In the genomic region with DNA sequence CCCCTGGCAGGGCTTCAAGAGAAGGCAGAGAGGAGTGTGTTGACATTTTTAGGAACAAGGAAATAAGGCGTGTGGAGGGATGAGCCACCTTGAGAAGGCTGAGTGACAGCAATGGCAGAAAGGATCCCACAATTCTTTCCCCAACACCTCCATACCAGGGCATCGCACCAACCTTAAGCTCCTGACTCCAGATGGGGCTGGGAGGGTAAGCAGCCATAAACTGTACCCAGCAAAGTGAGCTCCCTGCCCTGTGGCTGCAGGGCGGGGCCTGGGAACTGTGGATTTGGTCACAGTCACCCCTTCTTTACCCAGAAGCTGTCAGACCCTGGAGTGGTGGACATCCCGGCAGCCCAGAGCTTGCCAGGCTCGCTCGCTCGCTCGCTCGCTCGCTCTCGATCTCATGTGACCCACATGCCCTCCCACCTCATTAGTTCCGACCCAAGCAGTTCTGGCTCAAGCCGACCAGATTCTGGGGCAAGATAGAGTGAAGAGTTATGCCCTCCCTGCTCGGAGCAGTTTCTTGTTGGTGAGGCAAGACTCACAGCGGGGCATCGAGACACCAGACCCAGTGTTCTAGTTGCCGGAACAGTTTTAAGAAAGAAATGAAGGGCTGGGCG, we compare ENCODE assay signal across 16 mouse cellular contexts. TPM values are rescaled to one million over a fixed set of nuclear protein-coding genes. Genes with fewer than 3 reads are reported as not detected.
A peak's percentile ranks its signal among the peaks of the same experiment; 100 is the strongest.
DNase-seq lines count a peak whose midpoint lies in the region; ATAC-seq and TF ChIP-seq lines count a peak whose summit lies in the region.
"Had no signal": no experiment of that assay in that cellular context is flagged by ENCODE, and none has a peak within 500 bp of the region (broad histone marks: within the 10 kb centered on the region; RNA-seq: fewer than 3 reads in every experiment).

No protein-coding gene starts in this region.

- H3K4me3 ChIP-seq in forebrain, embryonic 10.5 days = no peak overlapping the region
- H3K4me3 ChIP-seq in forebrain, postnatal 0 days (ENCODE audit: low read depth, low read length) = no peak overlapping the region
- H3K4me3 ChIP-seq in lung, postnatal 0 days (ENCODE audit: low read depth, low read length) = no peak overlapping the region
- no peak overlapping the region for H3K4me3 ChIP-seq in thymus, adult 2 months (ENCODE audit: control insufficient read depth, insufficient read depth, low read length)

- no peak for TF ChIP-seq EP300 in lung, postnatal 0 days (IDR thresholded peaks at IDR 0.05)

- TF ChIP-seq CTCF in forebrain, postnatal 0 days (IDR thresholded peaks at IDR 0.05; ENCODE audit: low read depth) = no peak
- no peak for TF ChIP-seq CTCF in lung, postnatal 0 days (IDR thresholded peaks at IDR 0.05)
- no peak for TF ChIP-seq CTCF in thymus, adult 2 months (IDR thresholded peaks at IDR 0.05; ENCODE audit: borderline replicate concordance, control insufficient read depth, extremely low read depth, insufficient read depth, low read length, poor library complexity)

- H3K4me2 ChIP-seq in forebrain, postnatal 0 days (ENCODE audit: low read depth) = no peak overlapping the region
- H3K4me2 ChIP-seq in lung, postnatal 0 days (replicated peaks; ENCODE audit: low read depth, low read length) = no peak overlapping the region

- peaks cover 75% of the 10 kb centered on the region for H3K4me1 ChIP-seq in forebrain, embryonic 10.5 days
- H3K4me1 ChIP-seq in forebrain, postnatal 0 days (ENCODE audit: insufficient read depth) = 0 out of 2 replicates have a peak, but pooled peaks cover 7% of the 10 kb centered on the region
- H3K4me1 ChIP-seq in lung, postnatal 0 days (ENCODE audit: insufficient read depth, low read depth, low read length) = peaks cover 32% of the 10 kb centered on the region
- peaks cover 4% of the 10 kb centered on the region; the same call in 1 of the 2 replicates for H3K4me1 ChIP-seq in thymus, adult 2 months (replicated peaks; ENCODE audit: control insufficient read depth, insufficient read depth, low read length)

- no peaks in the 10 kb centered on the region for H3K9me3 ChIP-seq in forebrain, embryonic 10.5 days
- H3K9me3 ChIP-seq in forebrain, postnatal 0 days (ENCODE audit: low read length) = no peaks in the 10 kb centered on the region
- H3K9me3 ChIP-seq in lung, postnatal 0 days (ENCODE audit: low read length) = no peaks in the 10 kb centered on the region

- no peak overlapping the region for H3K9ac ChIP-seq in forebrain, postnatal 0 days
- 0 out of 2 replicates have a peak overlapping the region, but pooled peaks have one; percentile 16 for H3K9ac ChIP-seq in lung, postnatal 0 days (replicated peaks; ENCODE audit: low read depth)

- TF ChIP-seq POLR2A in thymus, adult 2 months (IDR thresholded peaks at IDR 0.05; ENCODE audit: control insufficient read depth, extremely low read depth, insufficient read depth, low read length, poor library complexity) = no peak

- no peak for ATAC-seq in forebrain, postnatal 0 days
- ATAC-seq in lung, postnatal 0 days = no peak
- 0 out of 4 replicates have a peak, but pooled peaks have one; percentile 4 to 18 for ATAC-seq in hematopoietic stem cell, adult 5-6 weeks (replicated peaks in 1 of 2; ENCODE audit: insufficient read depth in 1 of 2, low FRiP score in 2 of 2, low TSS enrichment in 1 of 2, low read depth in 1 of 2, poor library complexity in 2 of 2, severe bottlenecking in 2 of 2)
- peak; percentile 15; the same call in 1 of the 2 replicates for ATAC-seq in megakaryocyte-erythroid progenitor cell, adult 5-6 weeks (replicated peaks; ENCODE audit: low FRiP score, low TSS enrichment, poor library complexity, severe bottlenecking)
- ATAC-seq: activated CD4-positive, CD25-positive, alpha-beta regulatory T cell, adult 4 months; intestine, postnatal 0 days had no signal

- WGBS in forebrain, embryonic 10.5 days = 81% methylated on average over 18 of the region's 18 CpGs
- WGBS in forebrain, postnatal 0 days = 78% methylated on average over 18 of the region's 18 CpGs
- 44% methylated on average over 18 of the region's 18 CpGs for WGBS in lung, postnatal 0 days
- WGBS in thymus, adult 2 months = 83% methylated on average over 18 of the region's 18 CpGs

- no peaks in the 10 kb centered on the region for H3K36me3 ChIP-seq in forebrain, embryonic 10.5 days (replicated peaks)
- H3K36me3 ChIP-seq in forebrain, postnatal 0 days (ENCODE audit: insufficient read depth) = no peaks in the 10 kb centered on the region
- H3K36me3 ChIP-seq in lung, postnatal 0 days (ENCODE audit: insufficient read depth, low read length) = no peaks in the 10 kb centered on the region
- H3K36me3 ChIP-seq in thymus, adult 2 months (ENCODE audit: control insufficient read depth, insufficient read depth, low read length) = no peaks in the 10 kb centered on the region

- H3K27ac ChIP-seq in forebrain, embryonic 10.5 days = peak overlapping the region; percentile 48
- H3K27ac ChIP-seq in forebrain, postnatal 0 days (ENCODE audit: low read depth, low read length) = no peak overlapping the region
- H3K27ac ChIP-seq in lung, postnatal 0 days (ENCODE audit: low read length) = no peak overlapping the region; the same call in 1 of the 2 replicates
- no peak overlapping the region for H3K27ac ChIP-seq in thymus, adult 2 months (ENCODE audit: control insufficient read depth, insufficient read depth, low read length)
- H3K27ac ChIP-seq: macrophage had no signal

- no peak for DNase-seq in forebrain, embryonic 10.5 days (ENCODE audit: extremely low spot score, low spot score)
- DNase-seq in forebrain, postnatal 0 days = no peak
- peak; percentile 25 for DNase-seq in lung, postnatal 0 days (ENCODE audit: low spot score)
- DNase-seq in lung, postnatal 25 days (ENCODE audit: low spot score) = no peak
- DNase-seq in thymus, adult 18-20 months = no peak
- no peak for DNase-seq in thymus, adult 2 months
- DNase-seq: cerebellum, adult 18-20 months; embryo, embryonic 11 days; heart, postnatal 4 days; liver; spleen, adult 18-20 months had no signal

- H3K27me3 ChIP-seq in forebrain, embryonic 10.5 days (ENCODE audit: poor library complexity, severe bottlenecking) = peaks cover 22% of the 10 kb centered on the region
- H3K27me3 ChIP-seq in forebrain, postnatal 0 days (ENCODE audit: insufficient read depth, low read length) = no peaks in the 10 kb centered on the region
- no peaks in the 10 kb centered on the region for H3K27me3 ChIP-seq in lung, postnatal 0 days (replicated peaks; ENCODE audit: insufficient read depth, low read length)
- no peaks in the 10 kb centered on the region for H3K27me3 ChIP-seq in thymus, adult 2 months (ENCODE audit: control insufficient read depth, insufficient read depth, low read length)

RNA-seq across cellular contexts. Expression of a gene that starts 4.3 kb away (rescaled TPM):
- 22.1 and 23.0 TPM in 2 replicates for polyA plus RNA-seq in forebrain, embryonic 10.5 days (2016; fragmentation: Nextera tagmentation; extraction: Ambion mirVana)
- 52.5 and 59.0 TPM in 2 replicates for total RNA-seq in forebrain, postnatal 0 days (2014; rRNA removed)
- polyA plus RNA-seq in forebrain, postnatal 0 days (2015; fragmentation: Nextera tagmentation; extraction: Ambion mirVana) = 13.8 and 16.5 TPM in 2 replicates
- 9.3 and 9.5 TPM in 2 replicates for polyA plus RNA-seq in lung, postnatal 0 days (2015; fragmentation: Nextera tagmentation; extraction: Ambion mirVana)
- 5.4 and 8.2 TPM in 2 replicates for total RNA-seq in hematopoietic stem cell, adult 5-6 weeks (2017)
- total RNA-seq in megakaryocyte-erythroid progenitor cell, adult 5-6 weeks (2014; fragmentation: Nextera tagmentation) = 0.07 TPM in 1 of 2 replicates, not detected in the other
- total RNA-seq in megakaryocyte-erythroid progenitor cell, adult 5-6 weeks (2017) = not detected in 2 replicates
- polyA plus RNA-seq in thymus, adult 2 months (2012; rRNA removed) = 22.2 and 26.0 TPM in 2 replicates
- polyA plus RNA-seq: activated CD4-positive, CD25-positive, alpha-beta regulatory T cell, adult 4 months had no signal

RNA-seq across cellular contexts. Expression of a gene that starts 38.8 kb away (rescaled TPM):
- 40.8 and 44.7 TPM in 2 replicates for polyA plus RNA-seq in forebrain, embryonic 10.5 days (2016; fragmentation: Nextera tagmentation; extraction: Ambion mirVana)
- total RNA-seq in forebrain, postnatal 0 days (2014; rRNA removed) = 55.2 and 62.3 TPM in 2 replicates
- polyA plus RNA-seq in forebrain, postnatal 0 days (2015; fragmentation: Nextera tagmentation; extraction: Ambion mirVana) = 20.3 and 20.8 TPM in 2 replicates
- 17.0 and 21.1 TPM in 2 replicates for polyA plus RNA-seq in lung, postnatal 0 days (2015; fragmentation: Nextera tagmentation; extraction: Ambion mirVana)
- total RNA-seq in hematopoietic stem cell, adult 5-6 weeks (2017) = 128 and 156 TPM in 2 replicates
- total RNA-seq in megakaryocyte-erythroid progenitor cell, adult 5-6 weeks (2014; fragmentation: Nextera tagmentation) = 211 and 220 TPM in 2 replicates
- total RNA-seq in megakaryocyte-erythroid progenitor cell, adult 5-6 weeks (2017) = 134 and 194 TPM in 2 replicates
- polyA plus RNA-seq in thymus, adult 2 months (2012; rRNA removed) = 211 and 279 TPM in 2 replicates

Comparison
In these comparisons a context has a peak if more than half of its experiments do, and no peak if none do; other contexts are left out.
1. ATAC-seq: peak in hematopoietic stem cell, adult 5-6 weeks (2 of 2) and megakaryocyte-erythroid progenitor cell, adult 5-6 weeks (single experiment); none in forebrain, postnatal 0 days (single experiment) and lung, postnatal 0 days (single experiment).